Mouse (Mus musculus) embryo, embryonic 9.5 days (tissue): ENCODE results near the gene Snx20.
"Not testable (repeated sequence)": the region's sequence is repeated elsewhere in the genome, so short reads cannot be mapped to it uniquely, and the experiment has no call there.

Experiments
- DNase-seq: peaks from one replicate; pipeline ENCODE4 v3.0.0-alpha.2; 2017; ENCODE audit errors: extremely low spot score

Snx20 gene

DNA sequence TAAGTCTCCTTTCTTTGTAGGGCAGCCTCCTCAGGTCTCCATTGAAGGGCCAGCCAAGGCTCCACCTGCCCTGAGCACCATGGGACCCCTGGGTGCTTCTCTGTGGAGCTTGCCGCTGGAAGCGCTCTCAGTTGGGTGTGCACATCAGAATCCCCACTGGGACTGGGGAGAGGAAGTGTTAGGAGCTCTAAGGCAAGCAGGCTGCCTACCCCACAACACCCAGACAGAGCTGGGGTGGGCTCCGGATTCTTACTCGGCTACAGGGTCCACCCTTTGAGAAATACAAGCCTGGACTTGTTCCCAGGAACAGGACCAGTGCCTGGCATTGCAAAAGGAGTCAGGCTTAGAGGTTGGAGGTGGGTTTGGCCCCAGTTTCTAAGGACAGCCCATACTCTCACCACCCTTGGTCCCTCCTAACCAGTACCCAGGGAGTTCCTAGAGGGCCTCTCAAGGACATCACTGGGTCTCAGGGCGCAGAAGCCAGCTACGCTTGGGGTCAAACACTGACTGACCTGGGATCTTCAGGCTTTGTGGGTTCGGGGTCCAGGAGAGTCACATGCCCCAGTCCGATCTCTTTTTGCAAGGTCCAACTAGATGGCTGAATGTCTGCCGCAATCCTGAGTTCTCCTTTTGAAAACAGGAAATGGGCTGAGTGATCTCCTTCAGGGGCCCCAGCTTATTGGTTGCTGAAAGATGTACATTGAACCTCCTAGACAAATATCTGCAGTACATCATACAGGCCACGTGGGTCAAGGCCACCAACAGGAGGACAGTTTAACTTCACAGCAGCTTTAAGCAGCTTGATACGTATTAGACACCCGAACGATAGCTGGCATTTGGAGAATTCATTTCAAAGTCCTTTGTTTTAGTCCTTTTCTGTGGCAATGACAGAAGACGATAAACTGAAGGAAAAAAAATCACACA is at the start of gene Snx20:
Gene Snx20 (minus strand): TSS at position 655 of the 924 bp plus-strand sequence.
- DNase-seq, result no peak

DNA sequence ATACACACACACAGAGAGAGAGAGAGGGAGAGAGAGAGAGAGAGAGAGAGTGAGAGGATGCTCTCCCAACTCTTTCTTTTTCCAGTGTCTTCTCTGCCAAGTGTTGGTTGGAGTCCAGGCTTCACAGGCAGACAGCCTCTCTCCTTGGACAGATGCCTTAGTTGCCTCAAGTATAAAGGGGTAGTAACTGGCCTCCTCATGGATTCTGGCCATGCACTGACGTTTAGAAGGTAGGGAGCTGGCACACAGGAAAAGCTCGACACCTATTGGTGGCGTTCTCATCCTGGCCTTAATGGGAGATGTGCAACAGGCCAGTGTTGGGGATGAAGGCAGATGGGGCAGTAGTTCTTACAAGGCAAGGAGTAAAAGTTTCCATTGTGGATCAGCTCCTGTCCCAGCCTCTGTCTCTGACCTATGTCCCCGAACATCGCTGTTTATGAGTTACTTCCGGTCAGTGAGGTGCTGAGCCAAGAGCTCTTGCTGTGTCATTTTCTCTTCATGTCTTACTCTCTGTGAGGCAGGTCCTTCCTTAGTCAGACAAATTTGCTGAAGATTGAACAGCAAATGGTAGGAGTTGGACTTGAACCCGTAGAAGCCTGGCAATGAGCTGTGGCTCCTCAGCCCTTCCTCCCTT is 47.8 kb upstream of the Snx20 start:
- DNase-seq, result no peak

GRCm38 (mm10) chr8:88681046-88681445 is 45.1 kb upstream of the Snx20 start:
- no peak for DNase-seq

GRCm38 (mm10) chr8:88680566-88680965 is 44.6 kb upstream of the Snx20 start:
- no peak for DNase-seq

GRCm38 (mm10) chr8:88677071-88677470 is 41.1 kb upstream of the Snx20 start:
- no peak for DNase-seq

DNA sequence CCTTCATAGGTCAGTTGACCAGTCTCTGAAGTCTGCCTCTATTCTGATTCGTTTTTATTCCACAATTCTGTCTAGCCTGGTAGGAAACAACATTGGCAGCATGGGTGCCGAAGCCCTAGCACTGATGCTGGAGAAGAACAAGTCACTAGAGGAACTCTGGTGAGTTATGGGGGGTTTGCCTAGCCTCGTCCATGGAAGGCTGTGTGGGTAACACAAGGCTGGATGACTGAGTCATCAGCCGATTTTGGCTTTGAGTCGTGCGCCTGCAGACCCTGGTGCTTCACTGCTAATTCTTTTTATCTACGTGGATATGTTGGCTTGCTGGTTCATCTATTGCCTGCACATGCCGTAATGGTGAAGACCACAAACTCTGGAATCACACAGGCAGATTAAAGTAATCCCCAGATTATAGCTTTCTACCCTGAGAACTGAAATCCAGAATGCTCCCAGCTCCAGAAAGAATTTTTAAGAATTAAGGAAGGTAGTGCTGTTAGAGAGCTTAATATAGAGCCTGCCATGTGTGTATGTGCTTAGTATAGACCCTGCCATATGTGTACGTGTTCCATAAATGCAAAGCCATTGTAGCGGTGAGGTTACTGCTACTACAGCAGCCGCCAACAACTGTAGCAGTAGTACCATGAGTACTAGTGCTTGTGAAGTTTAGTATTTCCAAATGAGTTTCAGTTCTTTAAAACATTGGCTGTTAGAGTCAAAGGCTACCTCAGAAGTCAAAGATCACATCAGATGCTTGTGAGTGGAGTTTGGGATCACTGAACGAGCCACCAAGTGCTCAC is 39.6 kb upstream of the Snx20 start:
- no peak for DNase-seq

- no peak for DNase-seq
Observed at GRCm38 (mm10) chr8:88673859-88674258, 37.9 kb upstream of the Snx20 start.

DNA sequence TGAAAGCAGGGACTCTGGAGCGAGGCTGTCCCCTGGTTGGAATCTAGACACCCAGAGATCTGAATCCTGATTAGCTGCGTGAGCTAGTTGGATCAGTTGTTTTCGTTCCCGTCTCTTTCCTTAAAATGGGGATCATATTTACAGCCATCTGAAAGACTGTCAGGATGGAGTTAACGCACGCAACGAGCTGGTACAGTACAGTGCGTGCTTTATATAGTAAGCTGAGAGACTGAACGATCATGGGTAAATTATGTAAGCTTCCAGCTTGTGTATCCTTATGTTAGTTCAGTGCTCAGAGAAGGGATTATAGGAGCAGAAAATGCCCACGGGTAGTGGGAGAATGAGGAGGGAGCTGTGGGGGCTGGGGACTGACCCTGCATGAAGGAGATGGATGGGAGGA is 35.6 kb upstream of the Snx20 start:
- no peak for DNase-seq

DNA sequence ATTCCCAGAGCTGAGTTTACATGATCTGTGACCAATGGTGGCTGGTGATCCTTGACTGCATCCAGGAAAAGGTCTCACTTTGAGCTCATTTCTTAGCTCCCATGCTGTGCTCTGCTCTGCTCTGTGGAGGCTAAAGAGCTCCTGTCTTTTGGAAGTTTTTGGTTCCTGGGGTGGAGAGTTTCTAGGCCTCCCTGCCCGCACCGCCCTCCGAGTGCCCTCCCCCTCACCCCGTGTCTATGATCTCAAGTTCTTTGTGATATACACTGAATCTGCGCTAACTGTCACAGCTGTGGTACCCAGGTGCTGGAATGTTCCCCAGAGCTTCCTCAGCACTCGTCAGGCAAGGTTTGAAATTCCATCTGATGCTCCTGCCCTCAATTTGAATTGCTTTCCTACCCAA is 34.9 kb upstream of the Snx20 start:
- no peak for DNase-seq

GRCm38 (mm10) chr8:88668400-88669086 is 32.6 kb upstream of the Snx20 start:
- no peak for DNase-seq

DNA sequence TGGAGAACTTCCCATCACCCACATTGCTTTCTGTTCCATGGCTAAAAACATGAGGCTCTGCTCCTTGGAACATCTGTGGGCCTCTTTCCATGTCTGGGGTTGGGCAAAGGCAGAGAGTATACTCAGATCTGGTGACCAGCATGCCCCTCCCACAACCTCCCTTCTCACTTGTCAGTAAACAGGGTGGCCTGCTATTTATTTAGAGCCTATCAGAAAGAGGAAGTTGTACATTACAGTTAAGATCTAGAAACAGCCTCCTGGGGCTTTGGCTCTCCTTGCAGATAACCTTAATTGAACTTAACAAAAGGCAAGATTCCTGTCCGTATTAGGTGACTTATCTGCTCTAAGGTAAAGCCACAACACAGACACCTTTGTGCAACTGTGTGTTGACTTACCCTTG is 30.5 kb upstream of the Snx20 start:
- no peak for DNase-seq

- no peak for DNase-seq
Observed at GRCm38 (mm10) chr8:88664947-88665346, 29.0 kb upstream of the Snx20 start.

DNA sequence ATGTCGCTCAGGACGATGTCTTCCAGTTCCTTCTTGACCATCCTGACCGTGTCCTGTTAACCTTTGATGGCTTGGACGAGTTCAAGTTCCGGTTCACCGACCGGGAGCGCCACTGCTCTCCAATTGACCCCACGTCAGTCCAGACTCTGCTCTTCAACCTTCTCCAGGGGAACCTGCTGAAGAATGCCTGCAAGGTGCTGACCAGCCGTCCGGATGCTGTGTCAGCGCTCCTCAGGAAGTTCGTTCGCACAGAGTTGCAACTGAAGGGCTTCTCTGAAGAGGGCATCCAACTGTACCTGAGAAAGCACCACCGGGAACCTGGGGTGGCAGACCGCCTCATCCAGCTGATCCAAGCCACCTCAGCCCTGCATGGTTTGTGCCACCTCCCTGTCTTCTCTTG is 28.2 kb upstream of the Snx20 start:
- DNase-seq, result no peak

DNA sequence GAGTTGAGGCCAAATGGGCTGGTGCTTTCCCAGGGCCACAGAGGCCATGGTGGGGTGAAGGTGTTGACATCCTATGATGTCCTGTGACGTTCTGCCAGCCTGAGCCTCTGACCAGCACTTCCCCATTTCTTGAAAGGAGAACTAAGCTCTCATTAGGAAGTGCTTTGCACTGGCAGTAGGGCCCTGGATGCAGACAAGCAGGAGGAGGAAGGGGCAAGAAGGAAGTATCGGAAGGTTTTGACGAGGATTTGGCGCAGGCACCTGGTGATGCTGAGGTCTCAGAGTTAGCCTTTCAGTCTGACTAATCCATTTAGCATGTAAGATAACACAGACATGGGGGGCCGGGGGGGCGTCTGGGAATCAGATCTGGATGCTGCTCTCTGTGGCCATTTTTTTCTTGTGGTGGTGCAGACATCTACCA is 26.5 kb upstream of the Snx20 start:
- DNase-seq, result no peak

GRCm38 (mm10) chr8:88659873-88660272 is 23.9 kb upstream of the Snx20 start:
- DNase-seq, result no peak

DNA sequence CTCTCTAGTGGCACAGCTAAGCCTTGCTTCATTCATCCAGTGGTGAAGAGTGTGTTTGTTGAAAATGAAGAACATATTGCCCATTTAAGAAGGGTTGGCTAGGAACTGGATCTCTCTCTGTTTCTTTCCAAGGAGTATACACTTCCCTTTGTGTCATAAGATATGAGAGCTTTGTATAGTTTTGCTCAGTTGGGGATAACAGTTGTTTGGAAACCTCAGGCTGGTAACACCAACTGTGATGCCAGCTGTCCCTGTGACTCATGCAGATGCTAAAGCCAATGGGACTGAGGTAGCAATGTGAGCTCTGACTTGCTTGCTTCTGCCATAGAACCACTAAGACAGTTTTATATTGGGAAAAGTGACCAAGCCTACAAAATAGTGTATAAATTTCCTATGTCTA is 19.4 kb upstream of the Snx20 start:
- no peak for DNase-seq

- DNase-seq, result not testable (repeated sequence)
Observed at GRCm38 (mm10) chr8:88651122-88651521, 15.2 kb upstream of the Snx20 start.

DNA sequence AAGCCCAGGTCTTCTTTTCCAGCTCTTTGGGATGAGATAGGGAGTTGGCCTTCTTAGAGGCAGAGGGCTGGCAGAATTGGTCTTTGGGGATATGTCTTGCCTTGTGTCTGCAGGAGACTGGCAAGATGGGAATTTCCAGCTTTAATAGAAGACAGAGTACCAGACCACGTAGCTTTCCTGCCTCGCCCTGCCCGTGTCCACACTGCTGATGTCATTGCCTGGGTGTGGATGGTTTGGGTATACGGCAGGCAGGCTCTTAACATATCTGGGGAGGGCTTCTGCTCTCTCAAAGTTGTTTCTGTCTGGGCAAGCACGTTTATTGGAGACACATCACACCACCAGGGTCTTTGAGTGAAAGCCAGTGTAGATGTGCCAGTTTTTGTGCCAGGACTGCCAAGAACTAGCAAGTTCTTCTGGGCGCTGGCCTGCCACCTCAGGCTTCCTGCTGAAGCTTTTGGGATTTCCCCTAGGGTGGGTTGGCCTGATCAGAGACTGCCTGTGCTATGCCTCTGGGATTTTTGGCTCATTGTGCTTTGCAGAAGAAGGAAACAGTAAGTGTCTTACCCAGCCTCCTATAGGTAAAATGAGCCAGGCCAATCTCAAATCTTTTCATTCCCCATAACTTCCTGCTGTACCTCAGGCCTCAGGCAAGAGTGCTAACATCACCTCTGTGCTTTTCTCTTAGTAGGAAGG is 14.2 kb upstream of the Snx20 start:
- DNase-seq, result no peak

DNA sequence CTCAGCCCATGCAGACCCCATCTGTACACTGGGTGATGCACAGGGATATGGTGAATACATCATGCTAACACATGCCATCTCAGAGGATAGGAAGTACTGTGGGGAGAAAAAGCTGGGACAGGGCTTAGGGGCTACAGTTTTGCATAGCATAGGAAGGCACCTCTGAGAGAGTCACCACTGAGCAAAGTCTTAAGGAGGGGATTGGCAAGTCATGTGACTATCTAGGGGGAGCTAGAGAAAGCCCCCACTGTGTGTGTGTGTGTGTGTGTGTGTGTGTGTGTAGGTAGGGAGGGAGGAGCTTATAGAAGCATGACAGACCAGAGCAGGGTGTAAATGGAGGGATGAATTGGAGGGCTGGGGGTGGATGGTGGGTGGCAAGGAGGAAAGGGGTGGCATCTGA is 12.4 kb upstream of the Snx20 start:
- DNase-seq, result no peak

DNA sequence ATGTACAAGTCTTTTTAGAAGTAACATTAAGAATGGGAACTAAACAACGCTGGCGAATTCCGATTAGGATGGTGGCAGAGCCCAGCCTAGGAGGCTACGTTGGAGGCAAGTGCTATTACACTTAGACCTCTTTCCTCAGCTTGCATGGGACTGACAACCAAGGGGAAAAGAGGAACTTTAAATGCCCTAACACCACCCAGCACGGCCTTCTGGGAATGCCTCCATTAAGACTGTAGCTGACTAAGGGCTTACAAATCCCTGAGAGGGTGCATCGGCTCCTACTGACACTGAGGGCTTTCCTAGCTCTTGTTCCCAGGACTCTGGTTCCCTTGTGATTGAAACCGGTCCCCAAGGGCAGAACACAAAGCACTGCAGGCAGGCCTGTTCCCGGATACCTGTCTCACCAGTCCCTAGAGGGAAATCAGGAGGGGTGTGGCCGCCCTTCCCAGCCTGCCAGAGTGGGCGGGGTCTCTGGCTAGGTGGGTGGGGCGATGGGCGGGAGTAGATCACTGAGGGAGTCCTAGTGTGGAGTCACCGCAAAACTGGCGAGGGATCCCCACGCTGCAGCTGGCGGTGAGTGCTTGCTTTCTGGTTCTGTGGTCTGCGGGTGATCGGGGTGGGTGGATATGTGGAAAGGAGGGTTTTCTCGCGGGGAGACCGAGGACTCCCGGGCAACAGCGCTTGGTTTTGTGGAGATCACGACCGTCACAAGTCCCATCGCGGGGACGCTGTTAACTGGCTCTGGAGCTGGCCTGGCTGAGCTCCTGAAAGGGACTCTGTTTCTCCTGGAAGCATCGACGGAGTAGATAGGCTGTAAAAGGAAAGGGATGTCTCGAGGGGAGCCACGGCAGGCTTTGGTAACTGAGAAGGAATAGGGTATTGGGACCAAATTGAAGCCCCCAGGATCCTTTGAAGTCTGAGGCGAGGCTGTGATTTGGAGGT is 11.2 kb upstream of the Snx20 start, which contains the start of gene Nod2:
Gene Nod2 (plus strand): TSS at position 479 of the 942 bp plus-strand sequence.
- peak; percentile 88 for DNase-seq
